Mouse (Mus musculus) left cerebral cortex, adult 8-10 months (tissue): ENCODE results near the gene Plce1. TPM values are rescaled to one million over a fixed set of nuclear protein-coding genes. Genes with fewer than 3 reads are reported as not detected.

Experiments used
- DNase-seq, 2 experiments: peaks; one replicate each; pipeline ENCODE4 v3.0.0; 2022; ENCODE audit warnings: low spot score in 2 of 2
- total RNA-seq, 4 experiments: library from RNA; stranded (reverse); gene quantifications; 2 replicates each; pipeline ENCODE4 v1.2.4; 2022

Gene Plce1
- total RNA-seq, 4 experiments from 2014 or later, result 6.1 to 12.6 (median 8.8) TPM

DNA sequence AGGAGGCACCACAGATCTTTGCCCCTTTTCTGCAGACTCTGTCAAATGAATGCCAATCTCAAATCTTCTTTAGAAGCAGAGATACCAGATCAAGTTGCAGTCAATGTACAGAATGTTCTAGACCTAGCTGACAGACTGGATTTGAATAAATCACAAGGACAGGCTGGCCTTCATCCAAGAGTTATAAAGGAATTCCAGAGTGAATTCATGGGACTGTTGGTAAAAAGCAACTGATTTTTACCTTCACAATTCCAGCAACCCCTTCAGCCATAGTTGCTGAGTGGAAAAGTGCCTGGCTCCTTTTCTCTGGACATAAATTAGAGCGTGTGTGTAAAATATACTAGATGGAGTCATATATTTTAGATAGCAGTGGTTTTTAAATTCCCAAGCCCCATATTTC lies 102.0 kb downstream of the Plce1 start:
- DNase-seq, result no peak

DNA sequence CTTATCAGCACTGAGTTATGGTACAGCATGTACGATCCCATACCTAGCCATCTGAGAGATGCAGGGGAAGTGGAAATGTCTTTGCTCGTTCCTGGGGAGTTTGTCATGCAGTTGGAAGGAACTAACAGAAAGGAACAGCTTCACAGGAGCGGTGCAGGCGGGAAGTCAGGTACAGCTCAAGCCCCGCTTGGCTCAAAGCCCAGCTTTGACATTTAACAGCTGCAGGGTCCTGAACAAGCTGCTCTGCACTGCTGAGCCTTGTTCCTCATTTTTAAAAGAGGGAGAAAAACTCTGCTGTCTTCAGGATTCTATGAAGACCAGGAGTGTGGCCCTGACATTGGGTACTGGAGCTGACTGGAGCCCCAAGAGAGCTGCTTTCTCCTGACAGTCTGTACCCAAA lies 106.7 kb downstream of the Plce1 start:
- DNase-seq, result no peak

DNA sequence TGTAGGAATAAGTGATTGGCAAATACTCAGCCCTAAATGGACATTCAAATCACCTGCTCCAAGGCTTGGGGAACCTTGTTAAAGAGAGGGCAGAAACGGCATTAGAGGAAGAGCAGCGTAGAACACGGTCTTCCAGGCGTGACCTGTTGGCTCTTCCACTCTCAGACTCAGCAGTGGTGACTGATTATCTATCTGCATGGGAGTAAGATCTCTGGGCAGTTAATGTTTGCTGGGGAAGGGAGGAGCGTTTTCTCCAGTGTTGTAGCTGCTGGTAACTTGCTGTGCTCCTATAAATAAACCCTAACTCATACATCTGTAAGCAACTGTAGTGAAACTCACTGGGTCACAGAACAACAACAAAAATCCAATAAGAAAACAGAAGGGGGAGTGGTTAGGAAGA lies 108.6 kb downstream of the Plce1 start:
- no peak for DNase-seq

DNA sequence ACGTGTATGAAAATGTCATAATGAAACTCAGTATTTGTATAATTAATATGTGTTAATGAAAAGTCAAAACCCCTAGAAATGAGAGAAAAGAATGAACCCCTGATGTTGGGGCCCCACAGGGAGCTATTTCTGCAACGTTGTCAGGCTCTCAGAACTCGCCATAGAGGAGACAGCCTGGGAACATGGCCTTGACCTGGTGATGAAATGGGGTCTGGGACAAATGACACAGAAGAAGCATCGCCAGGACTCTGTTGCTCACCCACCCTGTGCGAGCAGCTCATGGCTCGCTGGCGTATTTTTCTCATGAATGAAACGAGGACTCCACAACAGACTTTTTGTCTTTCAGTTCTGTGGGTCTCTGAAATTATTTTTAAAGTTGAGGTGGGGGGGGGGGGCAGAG lies 109.0 kb downstream of the Plce1 start:
- DNase-seq, result no peak

DNA sequence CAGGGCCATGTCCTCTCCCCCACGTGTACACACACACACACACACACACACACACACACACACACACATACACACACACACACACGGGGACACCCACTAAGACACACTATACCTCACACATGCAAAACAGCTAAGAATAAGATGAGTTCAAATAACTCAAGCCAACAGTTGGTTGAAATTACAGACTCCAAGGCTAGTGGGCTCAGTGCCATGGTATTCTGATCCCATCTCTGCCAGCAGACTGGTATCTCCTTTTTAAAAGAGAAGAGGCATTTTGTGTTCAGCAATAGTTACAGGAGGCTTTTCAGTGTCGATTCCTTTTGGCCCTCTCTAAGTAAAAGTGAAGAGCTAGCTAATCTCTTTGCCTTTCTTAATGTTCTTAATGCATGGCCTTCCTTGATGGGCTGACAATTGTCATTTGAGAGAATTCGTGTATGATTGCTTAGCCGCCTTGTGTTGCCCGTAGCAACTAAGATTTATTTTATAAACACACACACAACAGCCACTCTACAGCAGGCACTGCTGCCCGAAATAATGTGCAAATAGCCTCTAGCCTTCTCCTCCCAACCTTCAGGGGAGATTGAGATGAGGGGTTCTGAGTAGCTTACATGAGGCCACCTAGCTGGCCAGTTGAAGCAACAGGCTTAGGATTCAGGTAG lies 111.8 kb downstream of the Plce1 start:
- DNase-seq, result no peak

DNA sequence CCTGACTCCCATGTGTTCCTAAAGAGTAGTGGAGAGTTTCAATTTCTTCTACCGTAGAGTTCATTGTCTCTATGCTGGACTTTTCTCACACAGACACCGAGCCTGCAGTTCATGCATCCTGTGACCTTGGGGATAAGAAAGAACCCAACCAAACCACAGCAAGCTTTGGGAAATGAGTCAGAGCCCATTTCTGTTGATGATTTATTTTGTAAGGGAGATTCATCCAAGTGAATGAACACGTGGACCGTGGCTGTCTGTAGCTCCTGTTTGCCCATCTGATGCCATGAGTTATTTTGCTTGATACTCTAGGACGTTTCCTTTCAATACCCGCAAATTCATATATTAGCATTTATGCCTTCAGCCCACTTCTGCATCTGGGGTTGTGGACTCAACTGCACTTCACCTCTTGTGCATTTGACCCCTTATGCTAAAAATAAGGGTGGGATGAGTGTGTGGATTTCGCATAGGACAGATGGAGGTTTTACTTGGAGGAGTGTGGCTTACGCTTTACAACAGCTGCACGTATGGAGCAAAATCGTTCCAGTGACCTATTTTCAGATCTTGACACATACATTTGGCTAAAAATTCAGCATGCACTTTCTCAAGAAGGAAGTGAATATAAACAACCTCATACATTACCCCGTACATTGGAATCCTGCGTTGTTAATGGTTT lies 112.5 kb downstream of the Plce1 start:
- DNase-seq, result no peak

DNA sequence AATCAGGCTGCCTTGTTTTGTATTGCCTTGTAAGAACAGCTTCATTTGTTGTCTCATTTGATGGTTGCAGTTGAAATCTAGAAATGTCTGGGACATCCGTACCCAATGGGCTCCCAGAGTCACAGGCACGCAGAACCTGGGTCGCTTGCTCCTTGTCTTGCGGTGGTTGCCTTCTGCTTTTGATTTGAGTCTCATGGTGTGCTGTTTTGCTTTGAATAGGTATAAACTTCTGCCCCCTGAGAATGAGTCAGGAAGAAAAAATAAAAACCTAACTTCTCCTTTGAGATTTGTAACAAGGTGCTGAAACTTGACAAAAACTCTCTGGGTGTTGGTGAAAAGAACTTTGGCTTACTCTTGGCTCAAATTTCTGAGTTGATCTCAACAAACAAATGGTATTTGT lies 115.2 kb downstream of the Plce1 start:
- DNase-seq, result no peak

DNA sequence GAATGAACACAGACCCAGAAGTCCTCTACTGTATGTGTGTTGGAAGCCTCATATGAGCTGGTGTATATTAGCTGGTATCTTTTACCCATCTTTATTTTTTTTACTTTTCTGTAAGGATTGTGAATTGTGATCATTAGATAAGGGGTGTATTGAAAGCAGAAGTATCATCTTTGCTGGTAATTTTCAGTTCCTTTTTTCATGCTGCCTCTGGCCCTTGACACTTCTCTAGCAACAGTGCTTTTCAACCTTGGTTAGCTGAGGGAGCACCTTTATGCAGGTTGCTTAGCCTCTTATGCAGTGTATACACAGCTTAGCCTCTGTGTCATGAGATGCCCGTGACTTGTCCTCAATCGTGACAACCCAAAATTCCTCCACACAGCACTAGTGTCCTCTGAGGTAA lies 116.5 kb downstream of the Plce1 start:
- no peak for DNase-seq

DNA sequence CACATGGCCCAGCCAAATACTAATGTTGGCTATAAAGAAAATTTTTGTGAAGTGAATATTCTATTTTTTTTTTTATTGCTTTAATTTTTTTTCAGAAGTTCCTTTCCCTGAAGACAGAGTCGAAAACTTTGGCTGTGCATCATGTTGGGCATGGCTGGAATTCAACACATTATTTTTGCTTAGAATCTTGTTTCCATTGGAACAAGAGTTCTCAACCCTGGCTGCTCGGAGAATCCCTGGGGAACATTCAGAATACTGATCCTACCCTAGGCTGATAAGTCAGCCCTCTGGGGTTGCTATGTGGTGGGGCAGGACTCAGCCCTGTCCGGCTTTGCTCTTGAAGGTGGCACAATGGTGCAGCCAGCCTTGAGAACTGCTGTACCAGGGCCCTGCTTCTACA lies 118.1 kb downstream of the Plce1 start:
- DNase-seq, result no peak

DNA sequence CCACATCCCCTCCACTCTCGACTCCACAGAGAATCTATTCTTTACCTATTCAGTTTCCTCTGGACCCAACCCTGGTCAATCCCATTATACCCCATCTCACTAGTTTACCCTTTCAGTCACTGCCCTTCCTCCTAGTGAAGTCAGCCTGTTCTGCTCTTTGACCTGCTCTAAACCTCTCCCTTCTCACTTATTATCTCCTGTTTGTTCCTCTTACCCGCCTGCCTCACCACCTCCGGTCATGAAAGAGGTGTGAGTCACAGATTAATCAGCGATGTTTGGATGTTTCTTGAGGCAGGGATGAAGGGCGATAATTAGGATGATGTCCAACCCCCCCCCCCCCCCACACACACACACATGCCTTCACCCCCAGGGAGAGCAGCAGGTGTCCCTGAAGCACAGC lies 120.2 kb downstream of the Plce1 start:
- no peak for DNase-seq

DNA sequence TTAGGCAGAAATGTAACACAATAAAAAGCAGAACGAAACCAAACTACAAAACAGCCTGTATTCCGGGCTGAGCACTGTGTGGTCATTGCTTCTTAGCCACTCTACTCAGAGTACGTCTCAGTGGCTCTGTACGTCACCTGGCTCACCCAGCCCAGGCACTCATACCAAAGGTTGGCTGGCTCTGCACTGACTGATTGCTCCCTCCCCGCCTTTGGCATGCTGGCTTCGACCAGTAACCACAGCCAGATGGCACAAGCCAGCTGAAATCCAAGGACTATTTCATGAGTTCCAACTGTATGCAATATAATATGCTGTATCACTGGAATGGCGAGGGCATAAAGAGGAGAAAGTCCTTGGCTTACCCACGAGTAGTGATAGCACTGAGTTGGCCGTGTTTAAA lies 121.9 kb downstream of the Plce1 start:
- DNase-seq, result no peak

DNA sequence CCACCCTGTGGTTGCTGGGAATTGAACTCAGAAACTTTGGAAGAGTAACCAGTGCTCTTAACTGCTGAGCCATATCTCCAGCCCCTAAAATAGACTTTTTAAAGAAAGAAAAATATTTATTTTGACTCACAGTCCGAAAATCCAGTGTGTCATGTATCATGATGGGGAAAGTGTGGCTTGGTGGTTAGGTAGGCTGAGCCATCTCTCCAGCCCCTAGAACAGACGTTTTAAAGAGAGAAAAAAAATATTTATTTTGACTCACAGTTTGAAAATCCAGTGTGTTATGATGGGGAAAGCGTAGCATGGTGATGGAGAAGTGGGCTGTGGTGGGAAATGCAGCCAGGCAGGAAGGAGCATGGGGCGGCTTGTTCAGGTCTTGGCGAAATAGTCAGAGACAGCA lies 126.3 kb downstream of the Plce1 start:
- no peak for DNase-seq

DNA sequence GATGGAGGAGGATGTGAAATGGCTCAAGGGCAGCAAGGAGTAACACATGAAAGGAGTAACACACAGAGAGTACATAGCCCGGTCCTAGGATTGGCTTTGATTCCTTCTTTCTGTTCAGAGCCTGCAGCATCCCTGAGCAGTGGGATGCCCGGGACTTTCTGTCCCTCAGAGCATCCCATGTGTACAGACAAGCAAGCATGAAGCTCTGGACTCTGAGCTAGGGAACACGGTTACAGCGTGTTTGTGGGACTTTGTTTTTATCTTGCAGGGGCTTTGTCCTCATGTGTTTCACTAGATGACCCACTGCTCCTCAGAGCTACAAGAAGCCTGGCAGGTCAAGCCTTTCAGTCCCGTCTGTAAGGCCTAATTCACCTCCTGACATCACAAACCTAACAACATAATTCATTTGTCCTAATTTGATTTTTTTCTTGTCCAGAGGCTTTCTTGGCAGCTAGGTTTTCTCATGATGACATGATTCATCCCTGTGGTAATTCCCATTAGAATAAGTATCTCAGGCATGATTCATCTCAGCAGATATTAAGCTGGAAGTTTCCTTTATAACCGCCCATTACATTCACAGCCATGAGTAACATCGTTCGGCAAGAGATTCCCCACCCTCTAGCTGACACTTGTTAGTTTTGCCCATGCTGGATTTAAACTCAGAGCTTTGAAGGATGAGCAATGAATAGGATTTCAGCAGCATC lies 128.2 kb downstream of the Plce1 start:
- no peak for DNase-seq

DNA sequence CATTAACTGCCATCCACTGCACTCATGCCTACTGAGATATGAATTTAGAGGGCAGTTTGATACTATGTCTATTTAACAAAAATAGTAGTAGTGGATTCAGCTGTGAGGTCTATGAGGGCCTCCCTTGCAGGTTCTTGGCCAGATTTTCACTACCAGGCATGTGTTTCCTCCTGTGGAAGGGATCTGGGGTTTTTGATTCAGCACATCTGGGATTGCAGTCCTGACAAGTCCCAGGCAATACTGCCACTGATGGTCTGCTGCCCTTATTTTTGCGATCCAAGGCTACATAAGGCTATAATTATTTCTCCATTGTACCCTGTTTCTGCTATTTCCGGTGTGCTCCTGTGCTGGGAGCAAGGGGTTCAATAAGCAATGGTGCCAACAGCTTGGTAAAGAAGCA lies 129.4 kb downstream of the Plce1 start:
- no peak for DNase-seq

DNA sequence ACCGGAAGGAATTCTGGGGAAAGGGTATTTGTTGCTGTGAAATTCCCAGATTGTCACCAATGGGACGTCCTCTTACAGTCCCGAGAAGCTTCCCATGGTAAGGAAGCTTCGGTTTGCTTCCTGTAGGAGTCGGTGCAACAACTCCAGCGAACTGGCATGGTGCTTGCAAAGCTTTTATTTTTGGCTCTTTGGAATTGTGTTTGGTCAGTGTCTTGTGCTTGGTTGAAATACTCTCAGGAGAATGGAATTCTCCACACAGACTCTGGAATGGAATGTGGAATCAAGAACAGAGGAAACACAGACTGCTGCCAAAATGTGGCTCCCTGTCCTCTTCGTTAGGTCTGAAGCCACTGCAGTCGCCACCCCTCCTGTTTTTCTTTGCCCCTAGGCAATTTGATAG lies 129.9 kb downstream of the Plce1 start:
- no peak for DNase-seq

DNA sequence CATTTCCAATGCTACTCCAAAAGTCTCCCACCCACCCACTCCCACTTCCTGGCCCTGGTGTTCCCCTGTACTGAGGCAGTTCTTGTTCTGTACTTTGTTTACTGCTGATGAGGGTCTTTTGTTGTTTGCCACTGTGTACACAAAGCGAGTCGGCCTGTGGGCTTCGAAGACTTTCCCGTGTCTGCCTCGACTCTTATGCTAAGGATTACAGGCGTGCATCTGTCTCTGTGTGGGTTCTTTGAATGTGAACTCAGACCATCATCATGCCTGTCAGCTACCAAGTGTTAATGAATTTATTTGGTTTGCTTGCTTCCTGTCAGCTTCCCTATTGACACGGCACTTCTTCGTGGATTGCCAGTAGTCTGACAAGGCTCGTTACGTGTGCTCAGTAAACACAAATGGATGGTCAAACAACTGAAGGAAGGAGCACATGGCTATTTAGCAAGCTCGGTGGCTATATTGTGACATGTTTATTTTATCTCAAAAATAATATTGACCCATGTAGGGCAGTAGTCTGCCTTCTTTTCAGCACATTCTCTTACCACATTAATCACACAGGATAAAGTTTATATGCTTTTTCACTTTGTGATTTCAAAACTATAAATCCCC lies 133.3 kb downstream of the Plce1 start:
- no peak for DNase-seq

DNA sequence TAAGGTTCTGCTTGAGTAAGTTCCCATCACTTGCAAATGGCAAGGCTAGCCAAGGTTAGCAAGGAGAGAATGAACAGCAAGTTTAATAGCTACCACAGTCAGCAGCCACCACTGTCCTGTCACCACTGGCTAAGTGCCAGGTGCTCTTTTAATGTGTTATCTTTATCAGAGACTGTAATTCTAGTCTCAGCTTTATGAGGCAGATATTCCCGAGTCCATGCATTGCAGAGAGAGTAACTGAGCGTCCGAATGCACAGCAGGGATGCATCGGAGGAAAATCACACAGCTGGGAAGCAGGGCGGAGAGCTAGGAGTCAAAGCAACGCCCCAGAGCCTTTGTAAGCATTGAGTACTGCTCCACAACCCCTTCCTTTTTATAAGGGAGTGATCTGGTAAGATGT lies 134.4 kb downstream of the Plce1 start:
- no peak for DNase-seq

DNA sequence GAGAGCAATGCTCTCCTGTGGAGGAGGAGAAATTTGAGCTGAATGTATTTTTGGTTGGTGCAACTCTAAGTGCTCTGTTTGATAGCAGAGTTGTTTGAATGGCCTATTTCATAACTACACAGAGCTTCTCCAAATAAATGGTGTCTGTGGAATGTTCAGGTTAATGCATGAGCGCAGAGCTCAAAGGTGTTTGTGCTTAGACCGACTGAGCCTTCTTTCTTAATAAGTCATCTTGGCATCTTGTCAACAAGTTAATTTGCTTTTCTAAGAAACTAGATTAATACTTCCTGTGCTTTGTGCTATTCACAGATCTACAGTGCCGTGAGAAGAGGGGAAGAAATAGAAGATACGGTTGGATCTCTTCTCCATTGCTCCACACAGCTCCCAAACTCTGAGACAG lies 139.2 kb downstream of the Plce1 start:
- no peak for DNase-seq

DNA sequence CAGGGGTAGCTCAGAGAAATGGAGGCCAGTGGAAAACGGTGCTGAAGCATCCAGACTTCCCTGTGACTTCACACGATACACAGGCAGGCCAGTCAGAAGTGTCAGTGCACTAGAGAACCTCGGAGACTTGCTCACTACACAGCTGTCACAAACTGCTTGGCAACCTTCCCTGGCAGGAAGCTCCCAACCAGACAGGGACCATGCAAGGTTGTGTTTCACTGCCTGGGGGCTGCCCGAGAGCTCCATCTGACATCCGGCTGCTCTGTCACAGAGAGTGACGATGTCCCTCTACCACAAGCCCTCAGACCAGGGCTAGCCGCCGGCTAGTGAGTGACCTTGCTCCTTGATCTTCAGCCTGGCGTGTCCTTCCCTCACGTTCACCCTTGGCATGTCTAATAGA lies 140.6 kb downstream of the Plce1 start:
- no peak for DNase-seq

DNA sequence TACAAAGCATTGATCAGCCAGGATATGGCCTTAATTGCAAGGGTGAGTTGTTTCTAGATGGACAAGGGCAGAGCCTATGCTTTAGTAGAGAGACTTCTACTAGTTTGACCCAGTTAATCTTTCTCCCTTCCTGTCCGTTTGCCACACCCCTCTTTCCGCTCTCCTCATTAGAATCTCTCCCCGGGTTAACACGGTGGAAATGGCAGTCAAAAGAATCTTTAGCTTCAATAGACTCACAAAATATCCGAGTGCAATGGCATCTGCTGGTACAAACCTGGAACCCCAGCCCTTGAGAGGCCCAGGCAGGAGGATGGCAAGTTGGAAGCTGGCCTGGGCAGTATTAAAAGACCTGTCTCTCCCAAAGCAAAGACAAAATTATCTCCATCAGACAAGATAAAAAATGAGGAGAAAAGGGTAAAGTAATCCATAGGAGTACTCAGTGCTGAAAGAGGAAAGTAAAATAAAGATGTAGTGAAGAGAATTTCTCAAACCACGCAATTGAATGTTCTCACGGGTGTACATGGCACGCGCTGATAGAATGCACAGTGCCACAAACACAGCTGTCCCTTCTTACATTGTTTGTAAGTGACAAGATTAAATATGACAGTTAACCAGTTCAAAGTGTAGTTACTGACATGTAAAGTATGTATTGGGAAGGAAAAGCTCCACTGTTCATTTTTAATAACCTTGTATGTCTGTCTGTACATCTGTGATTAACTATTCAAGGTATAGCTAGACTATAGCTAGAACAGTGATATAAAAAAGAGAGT lies 145.5 kb downstream of the Plce1 start:
- DNase-seq, result no peak

DNA sequence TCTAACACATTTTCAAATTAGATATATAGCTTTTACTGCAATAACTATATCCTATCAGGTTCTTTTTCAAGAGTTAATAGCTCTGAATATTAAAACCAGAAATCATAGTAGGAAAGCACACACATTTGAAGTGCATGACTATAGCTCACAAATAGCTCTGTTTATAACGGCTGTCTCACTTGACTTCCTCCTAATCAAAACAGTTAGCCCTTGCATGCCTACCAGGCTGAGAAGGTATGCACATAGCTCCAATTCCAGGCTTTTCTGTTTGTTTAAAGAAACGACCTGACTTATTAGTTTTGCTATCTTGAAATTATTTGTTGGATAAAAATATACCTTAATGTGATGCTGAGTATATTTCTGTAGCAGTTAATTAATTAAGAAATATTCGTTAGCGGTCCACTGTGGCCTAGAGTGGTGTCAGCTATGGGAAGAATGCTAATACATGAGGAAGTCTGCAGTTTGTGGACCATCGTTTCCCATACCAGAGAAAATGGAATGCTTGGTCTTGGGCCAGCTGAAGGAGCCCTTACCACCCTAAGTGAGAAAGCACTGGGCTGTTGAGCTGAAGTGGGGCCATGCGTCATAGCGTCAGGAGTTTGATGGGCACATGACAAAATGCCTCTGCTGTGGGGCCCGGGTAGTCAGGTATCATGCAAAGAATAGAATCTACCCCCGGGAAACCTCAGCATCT lies 146.3 kb downstream of the Plce1 start:
- DNase-seq, result no peak
